Mouse (Mus musculus) layer of hippocampus, adult 9-10 months (tissue): ENCODE measurements around the gene Cmtm4.

ENCODE experiments used
- DNase-seq: peaks from one replicate; pipeline ENCODE4 v3.0.0; 2022; ENCODE audit warnings: low spot score

The Cmtm4 gene

DNA sequence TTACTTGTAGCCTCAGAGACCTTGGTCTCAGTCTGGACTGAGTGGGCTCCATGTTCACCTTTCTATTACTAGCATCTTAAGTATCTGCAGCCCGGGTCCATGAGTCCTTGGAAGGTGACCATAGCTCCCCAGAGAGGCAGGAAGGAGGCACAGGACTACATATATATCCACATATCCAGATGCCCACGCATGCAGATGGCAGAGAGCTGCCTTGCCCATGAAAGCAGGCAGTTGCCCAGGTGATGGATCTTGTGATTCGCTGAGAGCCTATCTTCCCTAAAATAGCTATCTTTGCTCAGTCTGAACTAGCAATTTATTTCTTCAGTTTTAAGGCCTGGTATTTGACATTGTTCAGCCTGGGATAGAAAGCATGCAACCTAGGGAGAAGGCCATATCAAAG is 15.9 kb upstream of the Cmtm4 start:
- no peak for DNase-seq

DNA sequence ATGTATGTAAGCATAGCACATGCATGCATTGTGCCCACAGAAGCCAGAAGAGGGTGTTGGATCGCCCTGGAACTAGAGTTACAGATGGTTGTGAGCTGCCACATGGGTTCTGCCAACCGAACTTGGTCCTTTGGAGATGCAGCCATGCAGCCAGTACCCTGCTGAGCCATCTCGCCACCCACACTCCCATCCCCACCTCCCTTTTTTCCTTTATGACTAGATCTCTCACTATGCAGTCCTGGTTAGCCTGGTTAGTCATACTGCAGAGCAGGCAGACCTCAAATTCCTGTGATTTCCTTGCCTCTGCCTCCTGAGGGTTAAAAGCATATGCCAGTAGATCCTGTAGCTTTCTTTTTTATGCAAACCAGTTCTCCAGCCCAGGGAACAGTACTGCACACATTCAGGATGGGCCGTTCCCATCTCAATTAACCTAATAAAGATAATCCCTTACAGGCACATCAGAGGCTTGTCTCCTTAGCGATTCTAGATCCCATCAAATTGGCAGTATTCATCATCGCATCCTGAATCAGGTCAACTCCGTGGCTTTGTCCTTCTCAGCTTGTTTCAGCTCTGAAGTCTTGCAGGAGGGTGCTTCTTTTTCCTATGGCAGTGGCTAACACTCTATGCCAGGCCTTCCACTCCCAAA is 15.1 kb upstream of the Cmtm4 start:
- no peak for DNase-seq

GRCm38 (mm10) chr8:104408328-104409110 is 12.9 kb upstream of the Cmtm4 start:
- no peak for DNase-seq

DNA sequence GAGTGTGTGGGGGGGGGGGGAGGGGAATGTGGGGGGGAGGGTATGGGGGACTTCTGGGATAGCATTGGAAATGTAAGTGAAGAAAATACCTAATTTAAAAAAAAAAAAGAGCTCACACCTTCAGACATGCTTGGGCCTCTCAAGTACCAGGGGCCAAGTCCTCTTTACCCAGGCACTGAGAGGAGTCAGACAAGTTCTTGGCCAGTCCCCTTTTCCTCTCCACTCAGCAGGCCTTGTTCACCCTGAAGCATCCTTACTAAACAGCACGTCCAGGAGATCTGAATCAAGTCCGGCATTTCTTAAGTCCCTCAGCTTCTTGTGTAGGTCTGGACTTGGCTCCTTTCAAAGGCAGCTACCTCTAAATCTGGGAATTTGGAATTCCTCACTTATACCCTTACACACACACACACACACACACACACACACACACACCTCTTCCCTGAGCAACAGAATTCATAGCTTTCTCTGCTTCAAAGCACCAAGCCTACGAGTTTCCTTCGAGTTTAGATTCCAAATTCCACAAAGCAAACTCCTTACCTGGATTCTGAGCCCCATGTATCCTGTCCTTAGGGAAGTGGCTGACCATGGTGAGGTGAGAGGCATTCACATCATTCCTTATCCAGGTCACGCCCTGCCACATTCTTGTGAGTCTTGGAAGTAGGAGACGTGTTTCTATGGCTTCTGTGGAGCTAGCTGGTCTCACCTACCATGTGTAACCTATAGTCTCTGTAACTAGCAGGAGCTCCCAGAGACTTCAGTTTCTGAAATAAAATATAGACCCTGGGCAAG is 10.9 kb upstream of the Cmtm4 start:
- DNase-seq: no peak

DNA sequence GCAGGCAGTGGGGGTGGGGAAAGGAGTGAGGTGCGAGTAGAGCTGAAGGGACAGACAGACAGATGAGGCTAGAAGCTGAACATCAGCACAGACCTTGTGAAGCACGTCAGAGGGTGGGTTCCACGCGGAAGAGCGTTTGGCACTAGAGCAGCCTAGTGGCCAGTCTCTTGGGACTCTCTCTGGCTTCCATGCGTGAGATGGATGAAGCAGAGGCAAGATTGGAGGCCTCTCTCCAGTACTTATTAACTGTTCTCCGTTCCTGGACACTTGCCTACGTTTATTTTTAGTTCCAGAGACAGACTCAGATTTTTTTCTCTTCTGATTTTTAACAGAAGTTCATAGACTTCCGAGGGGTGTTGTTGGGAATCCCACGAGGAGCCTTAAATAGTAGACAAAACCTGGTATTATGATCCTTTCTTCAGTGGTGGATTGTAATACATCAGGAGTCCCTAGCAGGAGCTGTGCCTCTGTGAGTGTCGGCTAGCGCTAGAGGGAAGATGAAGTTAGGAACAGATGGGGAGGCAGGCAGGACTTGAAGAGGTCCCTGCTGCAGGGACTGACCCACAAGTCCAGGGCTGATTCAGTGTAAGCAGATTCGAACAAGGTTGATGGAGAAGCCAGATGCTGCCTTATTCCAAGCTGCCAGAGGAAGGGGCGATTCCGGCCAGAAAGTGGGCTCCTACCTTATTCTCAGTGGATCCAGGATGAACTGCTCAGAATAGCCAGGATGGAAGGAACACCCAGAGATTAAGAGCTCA is 10.0 kb upstream of the Cmtm4 start:
- DNase-seq: no peak

DNA sequence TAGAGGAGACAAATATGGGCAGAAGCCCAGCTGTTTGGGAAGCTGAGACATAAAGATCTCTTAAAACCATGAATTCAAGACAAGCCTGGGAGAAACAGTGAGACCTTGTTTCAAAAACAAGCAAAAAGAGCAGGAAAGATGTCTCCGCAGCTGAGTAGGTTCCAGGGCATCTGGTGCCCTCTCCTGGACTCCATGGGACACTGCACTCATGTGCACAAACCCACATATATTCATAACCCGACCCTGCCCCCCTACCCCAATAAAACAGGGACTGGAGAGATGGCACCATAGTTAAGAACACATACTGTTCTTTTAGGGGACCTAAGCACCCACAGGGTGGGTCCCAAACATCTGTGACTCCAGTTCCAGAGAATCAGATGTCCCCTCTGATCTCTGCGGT is 8.0 kb upstream of the Cmtm4 start:
- DNase-seq: no peak

- no peak for DNase-seq
These were observed 555 bp downstream of the Cmtm4 start for GRCm38 (mm10) chr8:104394801-104395702.

DNA sequence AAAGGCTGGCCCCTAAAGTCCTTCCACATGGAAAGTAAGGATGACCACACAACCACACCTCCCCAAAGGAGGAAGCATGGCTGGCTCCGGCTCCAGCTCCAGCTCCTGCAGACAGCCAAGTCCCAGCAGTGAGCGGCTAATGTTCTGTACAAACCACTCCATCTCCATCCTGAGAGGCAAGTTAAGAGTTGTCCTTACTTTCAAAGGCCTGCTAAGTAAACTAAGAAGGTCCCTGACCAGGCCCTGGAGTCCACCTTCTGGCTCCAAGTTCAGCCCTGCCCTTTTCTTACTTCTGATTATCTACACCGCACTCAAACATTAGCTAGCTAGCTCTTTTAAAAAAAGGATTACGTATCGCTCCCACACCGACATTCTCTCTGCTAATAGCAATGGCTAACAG is 1.8 kb downstream of the Cmtm4 start:
- DNase-seq: no peak

GRCm38 (mm10) chr8:104393139-104393538 is 2.5 kb downstream of the Cmtm4 start:
- no peak for DNase-seq

DNA sequence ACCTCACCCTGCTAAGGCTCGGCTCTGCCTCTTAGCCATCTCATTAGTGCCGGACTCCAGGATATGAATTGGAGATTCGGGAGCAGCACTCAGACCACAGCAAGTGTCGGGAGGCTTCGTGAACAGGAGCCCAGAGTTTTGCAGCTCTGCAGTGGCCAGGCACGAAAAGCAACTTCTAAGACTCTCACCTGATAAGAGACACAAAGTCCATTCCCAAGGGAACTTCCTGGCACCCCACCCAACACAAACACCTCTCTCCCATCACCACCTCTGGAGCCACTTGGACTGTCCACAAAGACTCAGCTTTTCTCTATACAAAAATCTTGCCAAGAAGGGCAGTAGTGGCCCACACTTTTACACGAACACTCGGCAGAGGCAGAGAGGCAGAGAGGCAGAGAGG is 5.4 kb downstream of the Cmtm4 start:
- no peak for DNase-seq

DNA sequence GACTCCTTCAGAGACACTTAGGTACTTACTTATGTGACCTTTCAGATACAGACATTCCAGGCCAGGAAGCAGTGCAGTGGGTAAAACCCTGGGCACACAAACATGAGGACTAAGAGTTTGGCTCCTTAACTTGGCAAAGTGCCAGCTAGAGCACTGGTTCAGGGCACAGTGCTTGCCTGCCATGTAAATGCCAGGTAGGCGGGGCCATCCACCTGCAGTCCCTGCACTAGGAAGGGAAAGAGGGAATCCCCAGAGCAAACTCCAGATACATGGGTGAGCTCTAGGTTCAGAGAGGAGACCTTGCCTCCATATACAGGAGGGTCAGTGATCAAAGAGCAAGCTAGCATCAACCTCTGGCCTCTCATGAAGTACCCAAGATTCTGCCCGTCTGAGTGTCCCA is 7.6 kb downstream of the Cmtm4 start:
- no peak for DNase-seq

GRCm38 (mm10) chr8:104387501-104387900 is 8.1 kb downstream of the Cmtm4 start:
- no peak for DNase-seq

GRCm38 (mm10) chr8:104386693-104387092 is 8.9 kb downstream of the Cmtm4 start:
- no peak for DNase-seq

DNA sequence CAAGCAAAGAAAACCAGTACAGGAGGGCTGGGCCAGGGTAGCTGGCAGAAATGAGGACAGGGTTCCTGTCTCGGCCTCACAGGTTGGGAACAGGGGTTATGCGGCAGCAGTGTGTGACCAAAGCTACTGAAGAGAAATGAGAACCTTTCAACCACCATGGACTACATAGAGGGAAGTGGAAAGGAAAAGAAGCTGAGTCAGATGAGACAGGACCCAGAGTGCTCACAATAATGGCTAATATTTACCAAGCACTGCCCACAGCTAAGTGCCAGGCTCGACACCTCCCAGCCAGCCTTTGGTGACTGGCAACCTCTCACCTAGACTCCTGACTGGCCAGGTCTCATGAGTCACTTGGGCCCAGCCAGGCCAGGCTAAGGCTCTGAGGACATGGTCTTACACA is 11.6 kb downstream of the Cmtm4 start:
- no peak for DNase-seq

GRCm38 (mm10) chr8:104383296-104383695 is 12.3 kb downstream of the Cmtm4 start:
- no peak for DNase-seq

DNA sequence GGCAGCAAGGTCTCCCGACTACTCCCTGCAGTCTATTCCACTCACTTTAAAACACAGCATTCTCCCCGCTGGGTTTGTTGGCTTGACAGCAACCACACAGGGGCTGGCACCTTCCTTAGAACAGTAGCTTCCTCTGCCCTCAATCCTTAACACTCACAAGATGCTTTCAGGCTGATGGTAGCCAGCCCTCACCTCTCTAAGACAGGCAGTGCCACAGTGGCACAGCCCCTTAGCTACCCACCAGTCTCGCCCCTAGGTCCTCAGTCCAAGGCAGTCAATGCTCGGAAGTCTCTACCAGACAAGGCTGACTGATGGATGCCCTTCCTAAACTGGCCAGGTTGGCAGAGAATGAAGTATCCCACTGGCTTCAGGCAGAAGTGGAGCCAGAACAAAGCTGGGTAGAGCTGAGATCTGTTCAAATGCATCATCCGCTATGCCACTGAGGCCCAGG is 14.6 kb downstream of the Cmtm4 start:
- no peak for DNase-seq

DNA sequence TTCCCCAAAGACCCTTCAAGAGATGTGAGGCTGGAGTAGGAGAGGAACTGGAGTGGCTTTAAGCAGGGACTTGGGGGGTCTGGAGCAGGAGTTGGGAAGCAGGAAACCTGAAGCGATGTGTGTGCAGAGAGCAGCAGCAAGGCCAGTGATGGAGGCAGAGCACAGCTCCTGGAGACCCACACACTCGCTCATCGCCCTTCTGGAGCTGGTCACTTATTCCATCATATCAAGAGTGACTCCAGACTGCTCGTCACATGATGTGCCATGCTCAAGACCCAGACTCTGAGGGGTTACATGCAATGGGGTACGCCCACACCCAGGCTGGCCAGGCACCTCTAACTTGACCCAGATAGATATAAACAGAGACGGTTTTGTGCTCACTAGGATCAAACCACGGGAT is 15.3 kb downstream of the Cmtm4 start:
- DNase-seq: no peak

DNA sequence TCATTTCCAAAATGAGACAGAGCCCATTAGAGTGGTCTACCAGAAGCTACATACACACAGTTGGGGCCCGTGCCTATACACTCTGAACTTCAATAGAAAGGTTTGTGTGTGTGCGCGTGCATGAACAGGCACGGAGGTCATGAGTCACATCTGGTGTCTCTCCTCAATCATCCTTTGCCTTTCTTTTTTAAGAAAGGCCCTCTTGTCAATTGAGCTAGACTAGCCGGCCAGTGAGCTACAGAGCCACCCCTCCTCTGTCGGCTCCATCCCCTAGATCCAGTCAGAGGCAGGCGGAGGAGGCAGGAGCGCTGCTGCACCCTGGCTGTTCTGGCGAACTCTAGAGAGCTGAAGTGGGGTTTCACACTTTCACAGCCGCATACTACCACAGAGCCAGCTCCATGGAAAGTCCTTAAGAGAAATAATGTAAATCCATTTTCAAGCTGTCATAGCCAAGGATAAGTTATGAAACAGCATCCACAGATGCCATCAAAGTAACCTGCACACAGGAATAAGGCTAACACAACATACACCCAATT is 16.2 kb downstream of the Cmtm4 start:
- no peak for DNase-seq

- no peak for DNase-seq
These were observed 18.9 kb downstream of the Cmtm4 start for GRCm38 (mm10) chr8:104376669-104377068.

DNA sequence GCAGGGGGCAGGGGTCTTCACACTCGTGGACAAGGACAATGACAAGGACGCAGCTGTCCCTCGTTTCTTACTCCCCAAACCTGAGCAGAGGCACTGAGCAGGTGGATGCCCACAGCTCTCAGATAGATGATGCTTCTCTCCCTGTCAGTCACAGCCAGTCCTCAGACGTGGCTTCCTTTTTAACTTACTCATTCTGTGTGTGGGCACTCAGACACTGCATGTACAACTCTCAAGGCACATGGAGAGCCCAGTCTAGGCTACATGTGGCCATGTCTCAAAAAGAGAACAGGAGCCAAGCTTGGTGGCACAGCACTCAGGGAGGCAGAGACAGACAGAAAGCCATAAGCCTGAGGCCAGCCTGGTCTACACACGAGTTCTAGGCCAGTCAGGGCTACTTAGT is 19.6 kb downstream of the Cmtm4 start:
- DNase-seq: no peak
